Mouse (Mus musculus) embryo, embryonic 10.5 days (tissue): ENCODE data around the gene Espn.

Experiments
- DNase-seq: peaks from one replicate; pipeline ENCODE4 v3.0.0-alpha.2; 2015; ENCODE audit warnings: low spot score

Espn gene

DNA sequence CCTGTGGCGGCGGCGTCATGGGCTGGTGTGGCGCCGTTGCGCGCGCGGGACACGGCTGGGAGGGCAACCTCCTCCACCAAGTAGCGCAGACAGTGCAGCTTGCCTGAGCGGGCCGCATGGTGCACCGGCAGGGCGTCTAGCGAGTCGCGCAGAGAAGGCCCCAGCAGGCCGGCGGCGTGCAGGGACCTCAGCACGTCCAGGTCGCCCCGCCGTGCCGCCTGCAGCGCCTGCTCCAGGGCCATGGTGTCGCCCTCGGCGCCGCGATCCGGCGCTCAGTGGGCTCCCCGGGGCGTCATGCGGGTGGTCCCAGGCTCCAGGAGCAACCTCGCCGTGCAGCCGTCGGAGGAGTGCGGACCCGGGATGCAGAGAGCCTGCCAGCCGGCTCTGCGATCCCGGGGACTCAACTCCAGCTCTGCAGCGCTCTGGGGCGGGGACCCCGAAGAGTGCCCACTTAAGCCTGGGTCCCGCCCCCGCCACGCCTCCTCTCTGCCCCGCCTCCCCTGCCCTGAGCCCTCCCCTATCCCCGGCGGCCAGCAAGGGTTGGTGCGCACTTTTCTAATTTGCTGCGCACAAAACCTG is at the start of gene Espn:
TSS of gene Espn (minus strand) at position 406 of the 579 bp plus-strand sequence.
- peak; percentile 79 for DNase-seq

DNA sequence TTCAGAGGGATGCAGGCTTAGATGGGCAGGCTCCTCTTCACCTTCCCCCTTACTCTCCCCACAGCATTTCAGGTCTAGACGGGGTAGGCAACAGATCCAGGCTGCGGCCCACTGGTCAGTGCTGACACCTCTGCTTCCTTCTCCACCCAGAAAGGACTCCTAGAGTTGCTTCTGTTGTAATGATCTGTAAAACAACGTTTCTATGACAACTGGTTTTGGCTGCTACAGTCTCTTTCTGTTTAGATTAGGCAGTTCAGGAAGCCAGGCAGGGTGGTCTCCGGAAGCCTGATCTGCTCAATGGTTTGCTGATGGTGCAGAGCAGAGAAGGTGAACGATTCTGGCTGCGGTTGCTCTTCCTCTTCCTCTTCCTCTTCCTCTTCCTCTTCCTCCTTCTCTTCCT is 49.3 kb upstream of the Espn start:
- DNase-seq: no peak

DNA sequence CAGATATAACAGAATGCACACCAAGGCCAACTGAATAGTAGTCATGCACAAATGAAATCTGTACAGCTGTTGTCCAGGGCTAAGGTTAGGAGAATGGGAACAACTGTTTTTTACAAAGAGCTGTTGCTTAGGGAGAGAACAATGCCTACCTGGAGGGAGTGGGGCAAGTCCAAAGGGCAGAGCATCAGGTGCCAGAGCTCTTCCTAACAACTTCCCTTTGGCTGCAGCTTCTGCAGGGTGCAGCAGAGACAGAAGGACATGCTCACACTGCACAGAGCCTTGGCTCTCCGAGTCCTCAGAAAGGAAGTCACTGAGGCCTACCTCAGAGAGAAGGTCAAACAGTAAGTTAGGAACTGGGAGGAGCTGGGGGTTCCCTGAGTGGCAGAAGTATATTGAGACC is 47.4 kb upstream of the Espn start:
- DNase-seq: no peak

DNA sequence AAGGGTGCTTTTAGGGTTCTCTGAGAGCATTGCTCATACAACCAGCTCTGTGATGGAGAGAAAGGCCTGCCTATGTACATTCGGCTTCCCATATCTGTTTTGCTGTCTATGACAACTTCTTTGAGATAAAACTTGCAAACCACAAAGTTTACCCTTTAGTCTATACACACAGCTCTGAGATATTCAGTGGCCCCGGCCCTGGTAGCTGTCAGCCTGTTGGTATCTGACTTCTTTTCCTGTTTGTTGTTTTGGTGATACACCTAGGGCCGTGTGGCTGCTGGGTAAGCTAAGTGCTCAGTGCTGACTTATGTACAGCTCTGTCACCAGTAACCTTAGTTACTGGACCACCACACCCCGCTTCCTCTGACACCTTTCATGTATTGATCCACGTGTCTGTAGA is 45.4 kb upstream of the Espn start:
- no peak for DNase-seq

DNA sequence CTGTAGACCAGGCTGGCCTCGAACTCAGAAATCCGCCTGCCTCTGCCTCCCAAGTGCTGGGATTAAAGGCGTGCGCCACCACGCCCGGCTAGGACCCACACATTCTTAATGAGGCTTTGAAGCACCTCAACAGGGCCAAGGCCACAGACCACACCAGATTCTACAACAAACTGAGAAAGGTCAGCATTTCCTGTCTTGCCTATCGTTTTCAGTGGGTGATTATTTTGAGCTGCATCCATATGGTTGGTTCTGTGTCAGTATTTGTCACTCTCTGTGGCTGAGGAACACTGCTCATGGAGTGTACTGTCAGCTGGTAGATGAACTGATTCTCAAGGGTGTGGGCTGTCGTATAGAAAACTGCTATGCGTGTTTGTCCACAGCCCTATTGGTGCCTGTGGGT is 44.1 kb upstream of the Espn start:
- no peak for DNase-seq

DNA sequence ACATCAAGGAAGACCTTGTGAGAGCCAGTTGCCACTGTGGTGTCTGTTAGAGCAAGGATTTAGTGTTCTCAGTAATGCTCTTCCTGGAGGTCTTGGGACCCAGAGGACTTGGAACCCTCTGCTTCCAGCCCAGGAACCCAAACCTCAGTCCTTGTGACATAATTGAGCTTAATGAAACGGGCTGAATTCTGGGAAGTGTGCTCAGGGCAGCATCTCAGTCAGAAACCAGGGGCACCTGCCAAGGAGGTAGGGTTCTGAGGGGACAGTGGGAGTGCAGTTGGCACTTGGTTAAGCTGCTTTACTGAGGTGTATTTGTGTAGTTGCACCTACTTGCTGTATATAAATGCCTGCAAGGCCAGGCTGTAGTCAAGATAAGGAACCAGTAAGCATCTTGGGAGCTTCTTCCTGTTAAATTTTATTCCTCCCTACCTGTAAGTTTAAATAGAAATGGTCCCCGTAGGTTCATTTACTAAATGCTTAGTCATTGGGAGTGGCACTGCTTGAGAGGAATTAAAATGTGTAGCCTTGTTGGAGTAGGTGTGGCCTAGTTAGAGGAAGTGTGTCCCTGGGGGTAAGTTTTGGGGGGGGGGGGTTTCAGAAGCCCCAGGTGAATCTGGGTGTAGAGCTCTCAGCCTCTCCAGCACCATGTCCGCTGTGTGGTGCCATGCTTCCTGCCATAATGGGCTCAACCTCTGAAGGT is 42.5 kb upstream of the Espn start:
- DNase-seq: no peak

DNA sequence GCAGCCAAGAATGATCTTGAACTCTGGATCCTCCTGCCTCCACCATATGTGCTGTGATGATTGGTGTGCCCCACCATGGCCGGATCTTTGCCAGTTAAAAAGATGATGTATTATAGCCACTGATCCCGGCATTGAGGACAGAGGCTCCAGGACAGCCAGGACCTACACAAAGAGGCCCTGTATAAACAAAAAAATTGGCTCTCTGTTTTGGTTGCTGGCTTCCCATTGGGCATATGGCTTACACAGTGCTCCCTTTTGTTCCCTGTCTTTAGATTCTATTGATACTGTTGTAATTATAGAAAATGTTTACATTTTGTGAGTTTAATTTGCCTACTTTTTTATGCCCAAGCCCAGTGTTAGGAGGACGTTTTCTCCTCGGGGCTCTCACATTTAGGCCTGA is 40.4 kb upstream of the Espn start:
- DNase-seq: no peak

DNA sequence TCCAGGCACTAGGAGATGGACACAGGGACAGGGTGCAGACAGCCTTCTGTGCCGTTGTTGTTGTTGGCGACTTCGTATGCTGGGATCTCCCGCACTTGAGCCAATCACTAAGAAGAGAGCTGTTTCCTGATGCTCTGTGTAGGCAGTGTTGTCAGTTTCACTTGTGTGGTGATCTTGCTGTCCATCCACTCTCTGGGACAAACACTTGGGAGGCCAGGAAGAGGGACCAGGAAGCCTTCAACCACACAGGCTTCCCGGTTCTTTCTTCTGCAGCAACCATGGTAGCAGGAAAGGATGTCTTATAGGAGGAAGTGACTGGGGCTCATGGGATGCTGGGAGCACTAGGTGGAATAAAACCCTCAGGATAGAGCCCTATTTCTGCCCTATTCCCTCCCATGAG is 38.5 kb upstream of the Espn start:
- no peak for DNase-seq

DNA sequence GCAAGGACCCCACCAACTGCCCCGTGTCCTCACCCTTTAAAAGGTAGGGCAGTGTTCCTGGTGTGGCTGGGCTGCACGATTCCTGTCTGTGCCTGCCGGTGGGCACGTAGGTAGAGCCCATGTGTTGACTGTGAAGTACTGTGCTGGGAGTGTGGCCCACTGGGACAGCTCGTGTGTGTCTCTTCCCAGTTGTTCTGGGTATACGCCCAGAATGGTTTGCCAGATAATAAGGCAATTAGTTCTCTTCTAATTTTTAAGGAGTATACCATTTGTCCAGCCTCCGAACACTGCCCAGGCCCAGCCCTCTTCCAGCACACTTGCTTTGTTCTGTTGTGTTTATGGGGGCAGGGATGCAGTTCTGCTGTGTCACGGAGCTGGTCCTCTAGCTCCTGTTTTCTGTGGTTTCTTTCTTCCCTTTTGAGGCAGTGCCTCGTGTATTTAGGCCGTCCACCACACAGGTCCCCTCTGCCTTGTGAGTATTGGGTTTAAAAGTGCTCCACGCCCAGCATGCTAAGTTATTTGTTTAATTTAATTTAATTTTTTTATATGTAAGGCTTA is 38.0 kb upstream of the Espn start:
- DNase-seq: no peak

DNA sequence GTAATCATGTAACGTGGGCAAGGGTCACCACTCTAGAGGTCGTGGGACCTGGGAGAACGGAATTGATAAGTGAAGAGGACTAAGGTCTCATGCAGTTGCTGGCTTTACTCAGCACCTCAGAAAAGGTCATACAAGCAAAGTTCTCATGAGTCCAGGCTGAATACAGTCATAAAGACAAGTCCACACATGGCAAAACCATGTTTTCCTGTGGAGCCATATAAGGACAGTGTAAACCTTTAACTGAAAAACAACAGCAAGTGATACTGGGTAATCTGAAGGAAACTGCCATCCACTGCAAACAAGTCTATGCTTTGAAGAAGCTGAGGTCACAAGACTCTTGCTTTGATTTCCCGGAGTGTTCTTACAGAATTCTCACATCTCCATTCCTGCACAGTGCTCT is 37.5 kb upstream of the Espn start:
- DNase-seq: no peak

DNA sequence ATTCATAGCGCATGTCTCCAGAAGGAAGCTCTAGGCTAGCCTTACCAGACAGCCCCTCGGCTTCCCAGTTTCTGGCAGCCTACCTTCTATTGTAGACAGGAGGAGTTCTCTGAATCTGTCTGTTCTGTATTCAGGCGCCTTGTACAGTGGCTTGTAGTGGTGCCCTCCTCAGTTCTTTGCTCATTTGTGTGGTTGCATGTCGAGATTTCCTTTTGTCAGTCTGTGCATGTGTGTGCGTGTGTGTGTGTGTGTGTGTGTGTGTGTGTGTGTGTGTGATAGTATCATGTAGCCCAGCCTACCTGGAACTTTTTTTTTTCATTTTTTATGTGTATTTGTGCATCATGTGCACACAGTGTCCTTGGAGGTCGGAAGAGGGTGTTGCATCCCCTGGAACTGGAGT is 36.9 kb upstream of the Espn start:
- DNase-seq: no peak

DNA sequence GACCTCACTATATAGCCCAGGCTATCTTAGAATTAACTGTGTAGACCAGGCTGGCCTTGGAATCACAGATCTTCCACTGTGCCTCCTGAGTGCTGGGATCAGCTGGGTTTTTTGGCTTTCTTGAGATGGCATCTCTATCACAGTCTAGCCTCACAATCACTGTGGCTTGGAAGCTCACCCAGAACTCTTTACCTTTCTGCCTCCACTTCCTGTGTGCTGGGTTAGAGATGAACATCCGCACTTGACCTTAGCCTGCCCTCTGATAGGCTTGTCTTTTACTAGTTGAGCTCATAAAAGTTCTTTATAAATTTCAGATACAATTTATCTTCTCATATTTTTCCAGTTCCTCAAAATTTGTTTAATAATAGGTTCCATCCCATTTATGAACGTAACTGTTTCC is 36.5 kb upstream of the Espn start:
- DNase-seq: no peak

DNA sequence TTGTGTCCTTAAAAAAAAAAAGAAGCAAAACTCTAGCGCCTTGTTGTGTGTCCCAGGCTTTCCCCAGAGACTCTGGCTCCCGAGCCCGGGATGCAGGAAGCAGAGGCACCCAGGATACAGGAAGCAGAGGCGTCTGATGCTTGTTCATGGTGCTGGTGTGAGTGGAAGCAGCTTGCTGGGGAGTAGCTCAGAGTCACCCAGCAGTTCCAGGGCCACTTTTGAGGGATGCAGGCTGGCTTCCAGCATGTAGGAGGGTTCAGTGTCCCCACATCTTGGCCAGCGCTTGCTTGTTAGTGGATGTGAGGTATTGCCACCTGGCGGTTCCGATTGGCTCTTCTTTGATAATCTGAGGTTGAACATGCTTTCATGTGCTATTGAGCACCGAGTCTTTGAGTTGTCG is 35.0 kb upstream of the Espn start:
- no peak for DNase-seq

DNA sequence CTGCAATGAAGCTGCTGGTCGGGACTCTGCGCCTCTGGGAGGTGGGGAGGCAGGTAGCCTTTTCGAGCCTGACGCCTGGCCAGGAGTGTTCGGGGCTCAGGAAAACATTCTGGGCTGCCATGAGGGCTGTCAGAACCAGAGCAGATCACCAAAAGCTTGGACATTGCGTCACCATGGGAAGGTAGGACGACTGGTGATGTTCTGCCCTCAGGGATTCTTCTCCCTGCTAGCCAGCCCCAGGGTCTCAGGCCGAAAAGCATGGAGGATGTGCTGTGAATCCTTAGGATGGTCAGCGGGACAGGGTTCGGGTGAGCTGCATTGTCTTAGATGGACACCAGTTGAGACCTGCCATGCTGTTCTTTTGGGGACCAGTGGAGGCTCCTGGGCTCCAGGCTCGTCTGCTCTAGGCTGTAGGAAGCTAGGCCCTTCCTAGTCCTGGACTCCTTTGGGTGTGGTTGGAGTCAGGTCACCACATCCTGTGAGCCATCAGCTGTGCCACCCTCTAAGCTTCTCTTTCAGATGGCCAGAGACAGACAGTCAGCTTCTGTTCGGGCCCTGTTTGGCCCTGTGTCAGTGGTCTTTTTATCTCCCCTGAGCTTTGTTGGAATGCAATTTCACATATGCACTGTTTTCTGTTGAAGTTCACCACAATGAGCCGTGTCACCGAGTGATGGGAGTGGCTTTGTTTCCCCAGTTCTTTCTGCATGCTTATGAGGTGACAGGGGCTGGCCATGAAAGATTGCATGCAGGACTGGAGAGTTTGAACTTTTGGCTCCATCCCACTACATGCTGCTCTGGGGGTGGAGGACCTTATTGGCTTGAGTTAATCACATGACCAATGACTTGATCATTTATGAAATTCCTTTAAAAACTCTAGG is 34.3 kb upstream of the Espn start:
- peak; percentile 40 for DNase-seq

DNA sequence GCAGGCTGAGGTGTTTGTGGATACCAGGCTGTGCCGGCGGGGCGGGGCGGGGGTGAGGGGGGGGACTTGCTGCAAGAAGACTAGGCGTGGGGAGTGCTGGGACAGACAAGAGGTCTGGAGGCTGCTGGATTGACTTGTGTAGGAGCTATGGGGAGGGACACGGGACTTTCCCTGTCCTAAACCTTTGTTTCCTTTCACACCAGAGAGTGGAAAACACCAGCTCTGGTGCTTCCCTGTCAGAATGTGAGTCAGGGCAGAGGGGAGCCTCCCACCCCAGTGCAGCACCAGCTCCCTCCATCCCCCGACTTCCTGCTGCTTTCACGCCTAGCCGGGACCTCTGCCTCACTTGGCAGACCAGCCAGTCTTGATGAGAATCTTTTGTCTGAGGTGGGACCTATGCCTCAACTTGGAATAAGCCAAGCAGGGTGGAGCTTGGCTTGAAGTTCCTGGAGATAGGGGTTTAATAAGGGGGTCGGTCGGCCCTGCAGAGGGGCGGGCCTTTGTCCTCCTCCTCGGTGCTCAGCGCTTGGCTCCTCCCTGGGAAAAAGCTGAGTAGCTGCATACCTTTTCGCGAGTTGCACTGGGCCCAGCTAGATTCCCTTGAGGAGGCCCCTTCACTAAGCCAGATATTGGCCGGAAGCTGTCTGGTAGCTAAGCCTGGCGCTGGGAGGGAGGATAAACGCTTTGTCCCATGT is 33.5 kb upstream of the Espn start:
- peak; percentile 62 for DNase-seq

DNA sequence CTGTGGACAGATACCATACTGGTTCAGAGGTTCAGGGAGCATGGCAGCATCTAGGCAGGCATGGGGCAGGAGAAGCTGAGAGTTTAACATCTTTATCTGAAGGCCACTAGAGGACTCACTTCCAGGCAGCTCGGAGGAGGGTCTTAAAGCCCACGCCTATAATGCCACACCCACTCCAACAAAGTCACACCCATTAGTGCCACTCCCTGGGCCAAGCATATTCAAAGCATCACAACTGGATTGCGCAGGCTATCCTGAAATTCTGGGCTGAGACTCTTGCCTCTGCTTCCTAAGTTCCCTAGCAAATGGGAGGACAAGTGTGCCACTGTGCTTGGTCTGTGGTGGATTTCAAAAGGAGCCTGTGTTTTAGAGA is 33.0 kb upstream of the Espn start:
- peak; percentile 80 for DNase-seq

DNA sequence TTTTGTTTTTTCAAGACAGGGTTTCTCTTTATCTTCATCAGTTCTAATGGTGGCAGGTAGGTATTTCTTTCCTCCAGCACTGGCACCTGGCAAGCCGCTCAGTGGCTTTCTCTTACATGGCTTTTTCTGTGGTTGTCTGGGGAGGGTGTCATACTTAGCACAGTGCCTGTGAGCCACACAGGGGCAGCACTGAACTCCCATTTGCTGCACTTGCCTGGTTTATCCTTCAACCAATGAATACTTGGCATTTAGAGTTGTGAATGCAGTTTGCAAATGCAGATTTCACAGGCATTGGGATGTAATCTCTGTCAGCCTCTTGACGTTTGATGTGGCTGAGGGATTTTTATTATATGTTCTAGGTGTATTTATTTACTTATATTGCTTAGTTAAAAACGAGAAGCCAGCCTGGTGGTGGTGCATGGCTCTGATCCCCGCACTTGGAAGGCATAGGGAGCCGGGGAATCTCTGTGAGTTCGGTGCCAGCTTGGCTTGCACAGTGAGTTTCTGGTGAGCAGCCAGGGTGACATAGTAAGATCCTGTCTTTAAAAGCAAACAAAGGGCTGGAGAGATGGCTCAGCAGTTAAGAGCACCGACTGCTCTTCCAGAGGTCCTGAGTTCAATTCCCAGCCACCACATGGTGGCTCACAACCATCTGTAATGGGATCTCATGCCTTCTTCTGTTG is 32.3 kb upstream of the Espn start:
- DNase-seq: no peak

DNA sequence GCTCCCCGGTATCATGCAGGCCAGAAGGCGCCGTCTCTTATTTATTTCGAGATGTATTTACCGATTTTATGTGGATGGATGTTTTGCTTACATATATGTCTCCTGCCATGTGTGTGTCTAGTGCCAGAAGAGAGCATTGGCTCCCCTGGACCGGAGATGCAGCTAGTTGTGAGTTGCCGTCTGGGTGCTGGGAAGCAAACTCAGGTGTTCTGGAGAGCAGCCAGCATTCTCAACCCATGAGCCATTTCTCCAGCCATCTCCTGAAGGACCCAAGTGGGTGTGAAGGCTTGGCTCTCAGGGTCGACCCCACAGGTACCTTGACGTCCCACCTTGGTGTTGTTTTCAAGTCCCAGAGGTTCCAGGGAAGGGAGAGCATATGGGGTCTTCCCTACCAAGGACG is 30.0 kb upstream of the Espn start:
- no peak for DNase-seq

DNA sequence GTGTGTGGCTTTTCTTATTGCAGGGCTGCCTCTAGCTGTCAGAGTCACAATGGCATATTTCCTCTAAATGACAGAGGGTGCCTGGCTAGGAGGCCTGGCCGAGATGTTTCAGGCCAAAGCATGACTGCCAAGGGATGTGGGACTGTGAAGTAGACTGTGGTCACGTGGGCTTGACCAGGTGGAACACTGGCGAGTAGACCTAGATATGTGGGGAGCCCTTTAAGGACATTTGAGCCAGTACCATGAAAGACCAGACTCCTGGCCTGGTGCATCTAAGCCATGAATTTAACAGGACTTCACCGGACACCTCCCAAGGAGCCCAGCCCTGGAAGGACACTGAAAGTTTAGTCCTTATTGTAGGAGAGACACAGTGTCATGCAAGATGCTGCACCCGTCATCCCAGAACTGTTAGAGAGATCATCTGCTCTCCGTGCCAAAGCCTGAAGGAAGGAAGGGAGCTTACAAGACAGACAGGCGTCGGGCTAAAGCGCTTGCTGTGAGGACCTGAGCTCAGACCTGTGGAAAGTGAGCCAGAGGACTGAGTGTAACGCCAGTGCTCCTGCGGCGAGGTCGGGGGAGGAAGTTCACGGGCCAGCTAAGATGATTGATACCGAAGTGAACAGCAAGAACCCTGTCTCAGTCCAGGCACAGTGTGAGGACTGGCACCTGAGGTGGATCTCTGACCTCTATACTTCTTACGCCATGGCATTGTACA is 27.9 kb upstream of the Espn start:
- no peak for DNase-seq

DNA sequence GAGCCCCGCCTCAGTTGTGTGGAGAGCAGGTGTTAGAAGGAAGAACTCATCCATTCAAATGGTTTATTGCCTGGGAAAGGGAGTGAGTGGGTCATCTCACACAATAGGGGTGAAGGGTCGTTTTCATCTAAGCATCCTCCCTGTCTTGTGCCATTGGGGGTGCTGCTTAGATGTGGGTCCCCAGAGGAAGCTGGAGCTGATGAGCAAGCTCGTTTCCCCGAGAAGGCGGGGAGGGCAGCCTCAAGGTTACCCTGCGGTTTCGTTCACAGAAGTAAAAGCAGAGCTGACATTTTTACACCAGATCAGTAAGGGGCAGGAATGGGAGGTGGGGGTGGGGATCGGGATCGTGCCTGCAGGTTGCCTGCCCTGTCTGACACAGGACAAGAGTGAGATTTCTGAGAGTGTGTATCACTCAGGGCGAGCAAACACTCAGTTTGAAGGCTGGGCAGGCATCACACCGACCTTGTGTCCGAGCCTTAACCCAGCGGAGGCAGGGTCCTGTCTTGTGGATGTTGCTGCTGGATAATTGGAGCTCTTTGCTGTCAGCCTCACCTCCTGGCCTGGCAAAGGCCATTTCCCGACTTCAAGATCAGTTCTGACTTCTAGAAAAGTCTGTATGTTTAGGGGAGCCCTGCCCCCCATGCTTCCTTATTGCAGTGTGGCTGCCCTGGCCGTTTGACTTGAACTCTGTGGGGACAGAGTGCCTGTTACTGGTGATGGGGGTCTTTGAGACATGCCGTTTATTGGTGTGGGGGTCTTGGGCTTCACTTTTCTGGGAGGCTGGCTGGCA is 26.9 kb upstream of the Espn start:
- DNase-seq: no peak
